Mouse (Mus musculus): ENCODE data around the gene Gm3248. TPM values are rescaled to one million over a fixed set of nuclear protein-coding genes. Genes with fewer than 3 reads are reported as not detected.
A peak's percentile ranks its signal among the peaks of the same experiment; 100 is the strongest.
"Not testable (repeated sequence)": the region's sequence is repeated elsewhere in the genome, so short reads cannot be mapped to it uniquely, and the experiment has no call there.

The Gm3248 gene
- total RNA-seq (2021), result under 1 TPM; 0.41 to 0.76 TPM

- DNase-seq (ENCODE audit: low spot score in 2 of 2), result peak; percentile 5 to 17
- intact Hi-C loops (cut with DNase I), result not testable (repeated sequence)
These were observed at the start of gene Gm3248 for GRCm38 (mm10) chr14:5961635-5962034. Gene Gm3248 (minus strand): TSS chr14:5961745.

GRCm38 (mm10) chr14:5987136-5987535, 25.6 kb upstream of the Gm3248 start:
- intact Hi-C loops (cut with DNase I); DNase-seq (ENCODE audit: low spot score in 2 of 2): not testable (repeated sequence)

- DNase-seq (ENCODE audit: low spot score in 2 of 2); intact Hi-C loops (cut with DNase I): not testable (repeated sequence)
These were observed 17.5 kb upstream of the Gm3248 start, which contains the start of gene Gm3453 for GRCm38 (mm10) chr14:5979037-5979436. Gene Gm3453 (minus strand): TSS chr14:5979137.

GRCm38 (mm10) chr14:5962441-5962840, 896 bp upstream of the Gm3248 start:
- DNase-seq (ENCODE audit: low spot score in 2 of 2); intact Hi-C loops (cut with DNase I): not testable (repeated sequence)

GRCm38 (mm10) chr14:5961102-5961501, 443 bp downstream of the Gm3248 start:
- DNase-seq (ENCODE audit: low spot score in 2 of 2); intact Hi-C loops (cut with DNase I): not testable (repeated sequence)

- peak; percentile 21 to 24 for DNase-seq (ENCODE audit: low spot score in 2 of 2)
- intact Hi-C loops (cut with DNase I), result not testable (repeated sequence)
These were observed 1.1 kb downstream of the Gm3248 start for GRCm38 (mm10) chr14:5960479-5960878.

- intact Hi-C loops (cut with DNase I); DNase-seq (ENCODE audit: low spot score in 2 of 2): not testable (repeated sequence)
These were observed 38.3 kb downstream of the Gm3248 start for GRCm38 (mm10) chr14:5923276-5923675.

GRCm38 (mm10) chr14:5918330-5918942, 43.1 kb downstream of the Gm3248 start:
- intact Hi-C loops (cut with DNase I); DNase-seq (ENCODE audit: low spot score in 2 of 2): not testable (repeated sequence)

- intact Hi-C loops (cut with DNase I), result not testable (repeated sequence)
- DNase-seq (ENCODE audit: low spot score in 2 of 2), result peak in 1 of 2 experiments; percentile 1
These were observed 47.8 kb downstream of the Gm3248 start for GRCm38 (mm10) chr14:5913701-5914100.

Other genes starting within 250 kb of the Gm3248 start
- gene Gm3373, start 220.2 kb downstream of the Gm3248 start, total RNA-seq (2021), result under 1 TPM; 0.53 to 0.85 TPM
- 1 to 10 TPM; 2.2 to 2.8 TPM for gene Gm3383, start 153.8 kb downstream of the Gm3248 start, total RNA-seq (2021)
- gene Gm3424, start 131.4 kb downstream of the Gm3248 start, total RNA-seq (2021), result not detected
- under 1 TPM; 0.78 to 0.96 TPM for gene Gm8237, start 81.4 kb downstream of the Gm3248 start, total RNA-seq (2021)
- not detected for gene Gm3453, start 17.4 kb upstream of the Gm3248 start, total RNA-seq (2021)
- not detected for gene Gm6337, start 96.5 kb upstream of the Gm3248 start, total RNA-seq (2021)
- gene Gm8206, start 132.2 kb upstream of the Gm3248 start, total RNA-seq (2021), result not detected
- 1 to 10 TPM; 1.1 to 1.2 TPM for gene Gm3468, start 146.9 kb upstream of the Gm3248 start, total RNA-seq (2021)
- not detected for gene Gm3476, start 164.1 kb upstream of the Gm3248 start, total RNA-seq (2021)

Measured in left cerebral cortex, postnatal 25 days (tissue).